In genomic region chr10:67766099-67766498, GRCm38 (mm10) we compare ENCODE assay signal across 8 mouse cellular contexts.
DNase-seq lines count a peak whose midpoint lies in the region; ATAC-seq and TF ChIP-seq lines count a peak whose summit lies in the region.

No protein-coding gene starts in this region.

- H3K4me3 ChIP-seq in kidney, adult 2 months (ENCODE audit: insufficient read depth, low read depth, low read length): no peak overlapping the region
- H3K4me3 ChIP-seq in kidney, embryonic 14.5 days (ENCODE audit: low read length): no peak overlapping the region
- H3K4me3 ChIP-seq in limb, embryonic 11.5 days (ENCODE audit: low read depth, low read length): no peak overlapping the region

- no peak for ATAC-seq in kidney, embryonic 14.5 days (ENCODE audit: low FRiP score, low TSS enrichment)
- ATAC-seq in limb, embryonic 11.5 days (ENCODE audit: insufficient number of reproducible peaks, low FRiP score, low TSS enrichment, low read depth): no peak

- TF ChIP-seq CTCF in kidney, adult 2 months (conservative IDR thresholded peaks at IDR 0.05; ENCODE audit: insufficient read depth, insufficient read length, low read depth, low read length): peak; percentile 85

- no peak for TF ChIP-seq POLR2A in kidney, adult 2 months (IDR thresholded peaks at IDR 0.05; ENCODE audit: low read depth, low read length)

- intact Hi-C loops in heart, postnatal 10 days (cut with DNase I): loop anchor here (2.0 kb wide), 2 partner anchors 231 to 451 kb away; partner anchors contain the start of gene Egr2

- H3K9ac ChIP-seq in kidney, embryonic 14.5 days (ENCODE audit: low read depth, low read length): no peak overlapping the region
- H3K9ac ChIP-seq in limb, embryonic 11.5 days (ENCODE audit: low read length): no peak overlapping the region

- H3K27me3 ChIP-seq in kidney, adult 2 months (replicated peaks; ENCODE audit: control insufficient read depth, insufficient read depth, low read length): no peaks in the 10 kb centered on the region
- H3K27me3 ChIP-seq in kidney, embryonic 14.5 days (ENCODE audit: control insufficient read depth, insufficient read depth, low read length): no peaks in the 10 kb centered on the region
- no peaks in the 10 kb centered on the region for H3K27me3 ChIP-seq in limb, embryonic 11.5 days (ENCODE audit: control insufficient read depth, insufficient read depth, low read length)

- 40% methylated on average over 13 of the region's 13 CpGs for WGBS in kidney, adult 2 months
- WGBS in kidney, embryonic 14.5 days: 42% methylated on average over 13 of the region's 13 CpGs
- WGBS in limb, embryonic 11.5 days: 40% methylated on average over 13 of the region's 13 CpGs

- no peaks in the 10 kb centered on the region for H3K9me3 ChIP-seq in kidney, embryonic 14.5 days (ENCODE audit: control insufficient read depth, low read length)
- no peaks in the 10 kb centered on the region for H3K9me3 ChIP-seq in limb, embryonic 11.5 days (ENCODE audit: control insufficient read depth, low read length)

- DNase-seq in kidney, adult 2 months: peak; percentile 54
- DNase-seq in NIH3T3 (ENCODE audit: low read depth) (peak; percentile 84), MN1 (ENCODE audit: low spot score) (no peak)
- DNase-seq in cerebellum, adult 9-11 months: peak; percentile 20
- peak; percentile 58 to 76 for DNase-seq in heart, postnatal 10 days
- DNase-seq in limb, embryonic 11.5 days (ENCODE audit: low spot score): peak; percentile 74
- peak; percentile 39 for DNase-seq in right cerebral cortex, adult 18-20 months

- no peak overlapping the region for H3K4me2 ChIP-seq in kidney, embryonic 14.5 days (replicated peaks; ENCODE audit: low read depth, low read length)
- no peak overlapping the region for H3K4me2 ChIP-seq in limb, embryonic 11.5 days (ENCODE audit: low read depth, severe bottlenecking)

- no peaks in the 10 kb centered on the region for H3K4me1 ChIP-seq in kidney, adult 2 months (ENCODE audit: control insufficient read depth, insufficient read depth, low read length)
- no peaks in the 10 kb centered on the region for H3K4me1 ChIP-seq in kidney, embryonic 14.5 days (ENCODE audit: control insufficient read depth, insufficient read depth, low read length)
- H3K4me1 ChIP-seq in limb, embryonic 11.5 days (ENCODE audit: control insufficient read depth, insufficient read depth, low read length): no peaks in the 10 kb centered on the region

- no peak overlapping the region for H3K27ac ChIP-seq in kidney, adult 2 months (ENCODE audit: insufficient read depth, low read depth, low read length)
- no peak overlapping the region for H3K27ac ChIP-seq in kidney, embryonic 14.5 days (ENCODE audit: low read depth, low read length)
- no peak overlapping the region for H3K27ac ChIP-seq in limb, embryonic 11.5 days (replicated peaks; ENCODE audit: low read depth, low read length)

- H3K36me3 ChIP-seq in kidney, adult 2 months (ENCODE audit: control insufficient read depth, insufficient read depth, low read length): no peaks in the 10 kb centered on the region
- no peaks in the 10 kb centered on the region for H3K36me3 ChIP-seq in kidney, embryonic 14.5 days (ENCODE audit: control insufficient read depth, insufficient read depth, low read length)
- H3K36me3 ChIP-seq in limb, embryonic 11.5 days (ENCODE audit: control insufficient read depth, insufficient read depth, low read length): no peaks in the 10 kb centered on the region
